Mouse (Mus musculus) forebrain, embryonic 16.5 days (tissue): ENCODE results near the gene Sec11a. TPM values are rescaled to one million over a fixed set of nuclear protein-coding genes. Genes with fewer than 3 reads are reported as not detected.
"Not testable (repeated sequence)": the region's sequence is repeated elsewhere in the genome, so short reads cannot be mapped to it uniquely, and the experiment has no call there.

Experiments
- ATAC-seq: fragments of 200-750 bp; cut with Nextera tagmentation; 2 replicates; pipeline ENCODE4 v1.8.0; 2017; ENCODE audit warnings: mild to moderate bottlenecking, moderate library complexity
- H3K27ac ChIP-seq: fragments of 300-500 bp; sonication (generic); 2 replicates; pipeline ENCODE4 v1.5.1; 2014; ENCODE audit warnings: low read length, control low read depth
- H3K27me3 ChIP-seq: fragments of 300-500 bp; sonication (generic); replicated peaks from 2 replicates; pipeline ENCODE4 v1.6.1; 2014; ENCODE audit warnings: low read length; ENCODE audit not compliant: control insufficient read depth, insufficient read depth
- H3K36me3 ChIP-seq: fragments of 300-500 bp; sonication (generic); 2 replicates; pipeline ENCODE4 v1.6.1; 2014; ENCODE audit not compliant: control insufficient read depth, insufficient read depth
- H3K4me1 ChIP-seq: fragments of 300-500 bp; sonication (generic); replicated peaks from 2 replicates; pipeline ENCODE4 v1.6.1; 2014; ENCODE audit warnings: low read length; ENCODE audit not compliant: control insufficient read depth, insufficient read depth
- H3K4me2 ChIP-seq: fragments of 300-500 bp; sonication (generic); 2 replicates; pipeline ENCODE4 v1.6.1; 2014; ENCODE audit warnings: mild to moderate bottlenecking, low read length, control low read depth
- H3K4me3 ChIP-seq: fragments of 300-500 bp; sonication (generic); replicated peaks from 2 replicates; pipeline ENCODE4 v1.5.1; 2014; ENCODE audit warnings: mild to moderate bottlenecking, low read length, control low read depth
- H3K9ac ChIP-seq: fragments of 300-500 bp; sonication (generic); replicated peaks from 2 replicates; pipeline ENCODE4 v1.6.1; 2014; ENCODE audit warnings: low read depth, low read length, control low read depth
- H3K9me3 ChIP-seq: fragments of 300-500 bp; sonication (generic); 2 replicates; pipeline ENCODE4 v1.6.1; 2016; ENCODE audit warnings: low read length; ENCODE audit not compliant: control insufficient read depth
- WGBS: fragments of 180-500 bp; shearing (Covaris S2); extraction: QIAGEN DNeasy Blood & Tissue Kit; methylation state at CpG from one replicate; pipeline ENCODE4 v1.1.7; 2014; 5-methylcytosine and 5-hydroxymethylcytosine counted together
- polyA plus RNA-seq: library from polyadenylated mRNA; unstranded; fragments of >200 nt; fragmentation: Nextera tagmentation; extraction: Ambion mirVana; gene quantifications from 2 replicates; pipeline ENCODE4 v1.2.1, GENCODE M21; 2015

The Sec11a gene
- polyA plus RNA-seq, 1 experiment from 2014 or later = 146 TPM

GRCm38 (mm10) chr7:80962799-80963198, 15.2 kb upstream of the Sec11a start:
- Histone ChIP-seq H3K9ac (no peak overlapping the region), H3K36me3 (no peaks in the 10 kb centered on the region), H3K27ac (no peak overlapping the region), H3K4me1 (no peaks in the 10 kb centered on the region), H3K9me3 (no peaks in the 10 kb centered on the region), H3K4me2 (no peak overlapping the region), H3K4me3 (no peak overlapping the region), H3K27me3 (no peaks in the 10 kb centered on the region)
- ATAC-seq = no peak
- WGBS = 37% methylated on average over 6 of the region's 6 CpGs

DNA sequence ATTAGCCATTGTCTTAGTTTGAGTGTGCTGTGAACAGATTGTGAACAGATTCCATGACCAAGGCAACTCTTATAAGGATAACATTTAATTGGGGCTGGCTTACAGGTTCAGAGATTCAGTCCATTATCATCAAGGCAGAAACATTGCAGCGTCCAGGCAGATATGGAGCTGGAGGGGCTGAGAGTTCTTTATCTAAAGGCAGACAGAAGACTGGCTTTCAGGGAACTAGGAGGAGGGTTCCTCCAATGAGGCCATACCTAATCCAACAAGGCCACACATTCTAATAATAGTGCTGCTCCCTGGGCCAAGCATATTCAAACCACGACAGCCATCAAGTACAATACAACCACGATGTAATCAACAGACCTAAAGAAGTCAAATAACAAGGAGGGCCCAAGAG, 11.4 kb upstream of the Sec11a start:
- Histone ChIP-seq H3K36me3 (no peaks in the 10 kb centered on the region), H3K9ac (no peak overlapping the region), H3K9me3 (no peaks in the 10 kb centered on the region), H3K4me2 (no peak overlapping the region), H3K27me3 (no peaks in the 10 kb centered on the region), H3K4me1 (no peaks in the 10 kb centered on the region), H3K27ac (no peak overlapping the region), H3K4me3 (no peak overlapping the region)
- ATAC-seq = no peak
- WGBS = 82% methylated on average over 3 of the region's 3 CpGs

DNA sequence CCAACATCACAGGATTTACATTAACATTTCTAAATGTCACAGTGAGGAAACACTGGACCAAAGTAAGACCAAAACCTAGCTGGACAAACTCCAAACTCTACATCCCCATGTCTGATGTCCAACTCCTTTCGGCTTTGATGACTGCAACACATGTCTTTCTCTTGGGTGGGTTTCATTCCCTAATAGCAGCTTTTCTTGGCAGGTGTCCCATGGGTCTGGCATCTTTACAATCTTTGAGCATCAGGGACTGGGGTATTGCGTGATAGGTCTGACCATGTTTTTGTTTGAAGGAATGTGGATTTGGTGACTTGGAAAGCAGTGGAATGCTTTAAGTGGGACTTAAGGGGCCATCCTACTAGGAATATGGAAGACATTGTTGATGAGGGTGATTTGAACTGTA, 9.3 kb upstream of the Sec11a start:
- H3K9me3 ChIP-seq = no peaks in the 10 kb centered on the region
- WGBS = 67% methylated on average over 2 of the region's 2 CpGs
- H3K4me2 ChIP-seq = no peak overlapping the region
- H3K4me3 ChIP-seq = no peak overlapping the region
- H3K36me3 ChIP-seq = no peaks in the 10 kb centered on the region
- no peak for ATAC-seq
- H3K27me3 ChIP-seq = 0 out of 2 replicates have a peak, but pooled peaks cover 3% of the 10 kb centered on the region
- no peaks in the 10 kb centered on the region for H3K4me1 ChIP-seq
- no peak overlapping the region for H3K27ac ChIP-seq
- H3K9ac ChIP-seq = no peak overlapping the region

GRCm38 (mm10) chr7:80954251-80954650, 6.7 kb upstream of the Sec11a start:
- H3K4me3 ChIP-seq = no peak overlapping the region
- 74% methylated on average over 2 of the region's 2 CpGs for WGBS
- no peak overlapping the region for H3K9ac ChIP-seq
- ATAC-seq = no peak
- peaks cover 3% of the 10 kb centered on the region; the same call in 1 of the 2 replicates for H3K27me3 ChIP-seq
- H3K9me3 ChIP-seq = no peaks in the 10 kb centered on the region
- no peak overlapping the region for H3K4me2 ChIP-seq
- no peak overlapping the region for H3K27ac ChIP-seq
- H3K4me1 ChIP-seq = no peaks in the 10 kb centered on the region
- no peaks in the 10 kb centered on the region for H3K36me3 ChIP-seq

GRCm38 (mm10) chr7:80952140-80952539, 4.6 kb upstream of the Sec11a start:
- no peak for ATAC-seq
- 69% methylated on average over 3 of the region's 3 CpGs for WGBS
- no peak overlapping the region for H3K4me3 ChIP-seq

GRCm38 (mm10) chr7:80951461-80951860, 3.9 kb upstream of the Sec11a start:
- peaks cover 3% of the 10 kb centered on the region; the same call in 1 of the 2 replicates for H3K27me3 ChIP-seq
- no peak overlapping the region for H3K4me2 ChIP-seq
- peaks cover 8% of the 10 kb centered on the region for H3K4me1 ChIP-seq
- no peak for ATAC-seq
- WGBS = 86% methylated on average over 4 of the region's 4 CpGs
- no peaks in the 10 kb centered on the region for H3K36me3 ChIP-seq
- H3K9me3 ChIP-seq = no peaks in the 10 kb centered on the region
- H3K4me3 ChIP-seq = no peak overlapping the region
- no peak overlapping the region for H3K9ac ChIP-seq
- no peak overlapping the region for H3K27ac ChIP-seq

More at GRCm38 (mm10) chr7:80952140-80952539, 4.6 kb upstream of the Sec11a start:
- Histone ChIP-seq H3K9ac (no peak overlapping the region), H3K27ac (no peak overlapping the region), H3K4me1 (peaks cover 4% of the 10 kb centered on the region), H3K9me3 (no peaks in the 10 kb centered on the region), H3K27me3 (peaks cover 3% of the 10 kb centered on the region; the same call in 1 of the 2 replicates), H3K36me3 (no peaks in the 10 kb centered on the region), H3K4me2 (no peak overlapping the region)

DNA sequence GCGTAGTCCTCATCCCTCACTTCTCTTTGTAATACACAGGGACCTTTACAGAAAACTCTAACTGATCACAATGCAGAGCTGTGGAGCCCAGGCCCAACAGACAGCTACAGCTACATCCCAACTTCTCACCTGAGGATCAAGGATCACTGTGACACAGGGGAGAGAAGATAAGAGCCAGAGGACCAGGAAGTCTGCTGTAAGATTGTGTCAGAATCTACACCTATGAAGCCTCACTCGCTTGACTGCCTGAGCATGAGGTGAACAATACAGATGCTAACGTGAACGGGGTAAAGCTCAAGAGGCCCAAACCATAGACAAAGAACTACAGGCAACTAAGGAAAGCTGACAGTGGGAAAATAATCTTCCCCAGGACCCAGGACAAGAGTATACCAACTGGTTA, 7.8 kb downstream of the Sec11a start:
- Histone ChIP-seq H3K4me1 (no peaks in the 10 kb centered on the region), H3K4me2 (no peak overlapping the region), H3K27ac (no peak overlapping the region), H3K9me3 (no peaks in the 10 kb centered on the region), H3K27me3 (no peaks in the 10 kb centered on the region), H3K4me3 (no peak overlapping the region), H3K36me3 (peaks cover 3% of the 10 kb centered on the region), H3K9ac (no peak overlapping the region)
- ATAC-seq = no peak
- WGBS = 90% methylated on average over 4 of the region's 4 CpGs

DNA sequence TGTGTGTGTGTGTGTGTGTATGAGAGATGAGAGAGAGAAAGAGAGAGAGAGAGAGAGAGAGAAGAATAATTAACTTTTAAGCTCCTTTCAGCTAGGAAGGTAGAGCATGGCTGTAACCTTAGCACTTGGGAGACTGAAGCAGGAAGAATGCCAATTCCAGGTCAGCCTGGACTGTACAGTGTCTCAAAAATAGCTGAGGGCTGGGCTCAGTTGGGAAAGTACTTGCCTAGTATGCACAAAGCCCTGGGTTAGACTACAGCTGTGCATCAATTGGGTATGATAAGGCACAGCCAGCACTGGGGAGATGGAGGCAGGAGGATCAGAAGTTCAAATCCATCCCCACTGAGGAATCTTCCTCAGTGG, 10.3 kb downstream of the Sec11a start:
- not testable (repeated sequence) for H3K27ac ChIP-seq, H3K27me3 ChIP-seq, H3K4me3 ChIP-seq, H3K4me1 ChIP-seq, H3K9ac ChIP-seq, H3K9me3 ChIP-seq, H3K4me2 ChIP-seq, ATAC-seq
- H3K36me3 ChIP-seq = peaks cover 15% of the 10 kb centered on the region

GRCm38 (mm10) chr7:80936617-80937303, 10.8 kb downstream of the Sec11a start:
- not testable (repeated sequence) for H3K27me3 ChIP-seq, ATAC-seq, H3K4me3 ChIP-seq, H3K27ac ChIP-seq, H3K4me1 ChIP-seq, H3K9me3 ChIP-seq, H3K9ac ChIP-seq, H3K4me2 ChIP-seq
- H3K36me3 ChIP-seq = peaks cover 15% of the 10 kb centered on the region
- WGBS = 80% methylated on average over 7 of the region's 7 CpGs

GRCm38 (mm10) chr7:80935834-80936233, 11.7 kb downstream of the Sec11a start:
- no peaks in the 10 kb centered on the region for H3K4me1 ChIP-seq
- peaks cover 17% of the 10 kb centered on the region for H3K36me3 ChIP-seq
- no peak overlapping the region for H3K4me3 ChIP-seq
- no peak overlapping the region for H3K4me2 ChIP-seq
- ATAC-seq = no peak
- WGBS = 93% methylated on average over 1 of the region's 1 CpGs
- no peak overlapping the region for H3K27ac ChIP-seq
- H3K9me3 ChIP-seq = no peaks in the 10 kb centered on the region
- H3K9ac ChIP-seq = no peak overlapping the region
- H3K27me3 ChIP-seq = no peaks in the 10 kb centered on the region
